Mouse (Mus musculus) right cerebral cortex, postnatal 25 days (tissue): ENCODE results near the gene Ggct.

Source experiments
- DNase-seq: peaks from one replicate; pipeline ENCODE4 v3.0.0; 2022

Gene Ggct

GRCm38 (mm10) chr6:54992734-54993260 lies at the start of gene Ggct:
Gene Ggct, minus strand, starts transcription at chr6:54992950.
- DNase-seq = peak; percentile 96

DNA sequence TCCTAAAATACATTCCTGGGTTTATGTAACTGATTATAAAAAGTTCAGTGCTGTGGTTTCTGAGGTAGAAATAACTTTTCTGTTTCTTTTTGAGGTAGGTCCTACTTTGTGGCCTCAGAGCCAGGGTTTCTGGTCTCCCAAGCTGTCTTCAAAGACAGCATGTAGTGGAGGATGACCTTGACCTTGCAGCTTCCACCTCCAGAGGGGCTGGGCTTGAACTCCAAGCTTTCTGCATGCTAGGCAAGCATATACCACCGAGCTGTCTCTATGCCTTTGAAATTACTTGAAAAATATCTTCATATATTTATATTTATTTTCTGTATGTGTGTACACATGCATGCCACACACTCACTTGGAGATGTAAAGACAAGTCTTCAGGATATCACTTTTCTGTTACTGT lies 47.3 kb upstream of the Ggct start:
- no peak for DNase-seq

DNA sequence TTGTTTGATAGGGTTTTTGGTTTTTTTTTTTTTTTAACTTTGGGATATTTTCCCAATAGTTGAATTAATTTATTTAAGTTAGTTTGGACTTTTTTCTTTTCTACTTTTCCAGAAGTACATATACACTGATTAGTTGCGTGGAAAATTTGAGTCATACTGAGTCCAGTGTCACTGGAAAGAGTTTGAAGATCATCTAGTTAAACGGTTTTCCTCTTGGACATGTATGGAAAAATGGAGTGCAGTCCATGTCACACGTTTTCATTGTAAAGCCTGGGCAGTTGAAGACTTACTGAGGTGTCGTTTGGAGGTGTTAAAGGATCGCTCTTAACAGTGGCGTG lies 46.7 kb upstream of the Ggct start:
- no peak for DNase-seq

GRCm38 (mm10) chr6:55038671-55039445 lies 46.1 kb upstream of the Ggct start:
- no peak for DNase-seq

- DNase-seq = peak; percentile 91
Observed at GRCm38 (mm10) chr6:55037799-55038670, 45.3 kb upstream of the Ggct start, which contains the start of gene Gars. Gene Gars, plus strand, starts transcription at chr6:55038007.

- no peak for DNase-seq
Observed at GRCm38 (mm10) chr6:55036731-55037130, 44.0 kb upstream of the Ggct start.

- no peak for DNase-seq
Observed at GRCm38 (mm10) chr6:55027642-55028041, 34.9 kb upstream of the Ggct start.

DNA sequence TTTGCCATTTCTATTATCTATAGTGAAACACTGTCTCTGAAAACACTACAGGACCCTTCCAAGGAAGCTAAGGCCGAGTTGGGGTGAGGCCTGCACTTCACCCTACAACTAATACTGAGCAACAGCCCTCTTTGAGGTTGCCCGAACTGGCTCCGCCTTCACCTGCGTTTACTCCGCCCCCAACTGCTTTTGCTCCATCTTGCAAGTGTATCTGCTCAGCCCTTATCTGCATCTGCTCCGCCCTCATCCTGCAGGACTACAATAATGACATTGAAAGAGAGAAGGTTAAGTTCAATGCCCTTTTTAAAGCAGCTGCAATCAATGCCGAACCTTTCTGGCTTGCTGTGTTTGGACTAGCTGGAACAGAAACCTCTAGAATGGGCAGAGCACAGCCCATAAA lies 29.1 kb upstream of the Ggct start:
- no peak for DNase-seq

DNA sequence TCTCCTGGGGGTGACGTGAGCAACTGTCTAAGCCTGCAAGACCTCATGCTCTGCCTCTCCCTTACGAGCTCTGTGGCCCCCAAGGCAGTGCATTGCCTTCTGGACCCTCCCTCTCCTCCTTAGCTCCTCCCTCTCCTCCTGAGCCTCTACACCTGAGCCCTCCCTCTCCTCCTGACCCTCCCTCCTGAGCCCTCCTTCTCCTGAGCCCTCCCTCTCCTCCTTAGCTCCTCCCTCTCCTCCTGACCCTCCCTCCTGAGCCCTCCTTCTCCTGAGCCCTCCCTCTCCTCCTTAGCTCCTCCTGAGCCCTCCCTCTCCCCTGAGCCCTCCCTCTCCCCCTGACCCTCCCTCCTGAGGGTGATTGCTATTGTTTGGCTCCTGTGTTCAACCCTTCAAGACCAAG lies 25.7 kb upstream of the Ggct start:
- no peak for DNase-seq

- peak; percentile 37 for DNase-seq
Observed at GRCm38 (mm10) chr6:55016710-55017583, 24.2 kb upstream of the Ggct start.

GRCm38 (mm10) chr6:55016236-55016635 lies 23.5 kb upstream of the Ggct start:
- DNase-seq = peak; percentile 39

- DNase-seq = no peak
Observed at GRCm38 (mm10) chr6:55014184-55014583, 21.4 kb upstream of the Ggct start.

DNA sequence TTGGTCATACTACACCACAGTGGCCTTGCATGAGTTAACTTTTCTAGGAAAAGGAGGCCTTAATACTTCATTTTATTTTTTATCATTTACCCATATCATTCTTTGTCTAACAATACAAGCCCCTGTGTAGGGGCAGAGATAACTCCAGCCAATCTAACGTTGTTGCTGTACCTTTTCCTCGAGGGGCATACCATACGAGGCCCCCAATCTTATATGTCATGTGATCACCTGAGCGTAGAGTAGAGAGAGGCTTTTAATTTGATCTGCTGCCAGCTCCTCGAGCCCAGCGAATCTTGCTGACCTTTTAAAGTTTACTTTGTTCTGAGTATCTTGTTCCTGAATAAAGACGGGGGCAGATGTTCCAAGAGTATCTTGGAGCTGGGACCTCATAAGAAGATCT lies 19.8 kb upstream of the Ggct start:
- DNase-seq = no peak

DNA sequence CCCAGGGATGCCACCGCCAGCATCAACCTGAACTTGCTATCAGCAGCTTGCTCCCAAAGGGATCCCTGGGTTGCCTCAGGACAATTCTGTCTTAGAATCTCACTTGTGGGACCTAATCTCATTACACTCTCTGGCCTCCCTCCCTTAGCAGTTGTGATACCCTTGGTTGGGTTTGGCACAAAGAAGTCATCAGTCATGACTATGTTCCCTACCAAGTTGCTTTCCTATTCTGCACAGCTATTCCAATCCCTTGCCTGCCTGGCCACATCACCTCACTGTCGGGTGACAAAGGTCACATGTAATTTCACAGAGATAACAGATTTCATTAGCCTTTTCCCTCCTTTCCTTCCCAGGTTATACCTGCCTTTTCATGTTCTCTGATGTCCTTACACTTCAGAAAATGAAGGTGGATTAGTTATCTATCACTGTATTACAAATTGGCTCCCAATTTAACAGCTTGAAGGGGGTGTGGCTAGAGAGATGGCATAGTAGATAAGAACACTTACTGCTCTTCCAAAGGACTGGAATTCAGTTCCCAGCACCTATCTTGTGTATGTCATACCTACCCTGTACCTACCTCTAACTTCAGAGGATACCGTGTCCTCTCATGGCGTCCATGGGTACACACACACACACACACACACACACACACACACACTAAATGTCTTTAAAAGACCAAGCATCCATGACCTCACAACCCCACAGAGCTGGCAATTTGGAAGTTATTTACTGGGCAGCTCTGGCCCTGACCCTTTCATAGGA lies 17.8 kb upstream of the Ggct start:
- DNase-seq = no peak

GRCm38 (mm10) chr6:55009391-55010230 lies 16.9 kb upstream of the Ggct start:
- DNase-seq = no peak

- no peak for DNase-seq
Observed at GRCm38 (mm10) chr6:55008401-55008800, 15.7 kb upstream of the Ggct start.

DNA sequence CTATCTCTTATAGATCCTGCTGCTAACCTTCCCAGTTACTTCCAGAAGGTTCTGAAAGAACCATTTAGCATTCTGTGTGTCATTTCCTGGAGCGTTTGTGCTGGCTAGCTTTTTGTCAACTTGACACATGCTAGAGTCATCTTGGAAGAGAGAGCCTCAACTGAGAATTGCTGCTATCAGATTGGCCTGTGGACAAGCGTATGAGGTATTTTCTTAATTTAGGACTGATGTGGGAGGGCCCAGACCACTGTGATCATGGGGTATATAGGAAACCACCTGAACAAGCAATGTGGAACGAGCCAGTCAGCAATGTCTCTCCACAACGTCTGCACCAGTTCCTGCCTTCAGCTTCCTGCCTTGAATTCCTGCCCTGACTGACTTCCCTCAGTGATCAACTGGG lies 10.8 kb upstream of the Ggct start:
- DNase-seq = no peak

- no peak for DNase-seq
Observed at GRCm38 (mm10) chr6:55002438-55002837, 9.7 kb upstream of the Ggct start.

DNA sequence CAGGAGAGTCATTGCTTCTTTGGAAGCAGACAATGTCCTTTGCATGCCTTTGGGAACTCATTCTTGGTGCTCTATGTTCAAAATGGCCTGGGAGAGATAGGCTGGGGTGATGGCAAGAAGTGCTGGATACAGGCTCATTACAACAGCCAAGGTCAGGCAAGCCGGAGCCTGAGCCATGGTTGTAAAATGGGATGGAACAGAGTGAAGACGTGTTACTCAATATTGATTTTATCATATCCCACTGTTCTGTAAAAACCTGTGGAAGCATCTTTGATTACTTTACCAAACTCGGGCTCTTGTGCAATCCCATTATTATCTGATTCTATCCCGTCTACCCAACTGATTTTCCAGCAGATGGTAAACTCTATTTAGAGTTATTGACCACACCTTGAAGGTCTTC lies 8.6 kb upstream of the Ggct start:
- DNase-seq = no peak

DNA sequence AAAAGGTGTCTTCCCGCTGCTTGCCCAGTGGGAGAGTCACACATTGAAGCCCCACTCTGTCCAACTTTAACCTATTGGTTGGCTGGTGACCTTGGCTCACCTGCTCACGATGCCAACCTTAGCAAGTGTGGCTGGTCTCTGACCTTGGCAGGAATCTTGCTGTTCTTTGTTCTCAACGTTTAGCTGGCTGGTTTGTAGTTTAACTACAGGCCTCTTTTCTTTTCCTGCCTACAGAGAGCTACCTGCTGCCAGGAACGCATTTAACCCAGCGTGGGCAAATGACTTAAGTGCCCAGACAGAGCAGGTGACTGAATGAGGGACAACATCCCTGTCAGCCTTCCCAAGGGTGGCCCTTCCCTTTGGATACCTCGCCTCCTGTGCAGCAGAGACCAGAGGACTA lies 5.0 kb upstream of the Ggct start:
- DNase-seq = no peak

DNA sequence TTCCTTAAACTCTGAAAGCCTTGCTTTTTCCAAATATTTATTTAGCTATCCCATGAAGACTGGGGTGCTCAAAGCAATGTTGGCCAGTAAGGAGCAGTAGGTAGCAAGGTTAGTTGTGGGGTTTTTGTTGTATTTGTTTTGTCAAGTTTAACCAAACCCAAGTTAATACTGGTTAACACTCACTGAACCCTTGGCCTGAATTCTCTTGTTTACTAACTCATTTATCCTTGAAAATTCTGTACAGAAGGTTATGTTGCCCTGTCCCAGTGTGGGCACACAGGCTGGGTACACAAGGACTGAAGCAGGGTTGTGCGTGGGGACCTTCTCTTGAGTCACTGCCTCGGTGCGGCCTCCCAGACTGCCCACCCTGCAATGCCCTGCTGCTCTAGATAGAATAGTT lies 3.6 kb upstream of the Ggct start:
- DNase-seq = no peak
